Mouse (Mus musculus) spleen, adult 2 months (tissue): ENCODE results near the gene Pgrmc2.

Experiments used
- CTCF ChIP-seq: fragments of 200-500 bp; IDR thresholded peaks from 2 replicates; pipeline ENCODE4 v1.5.1; 2011; ENCODE audit warnings: mild to moderate bottlenecking, inconsistent platforms; ENCODE audit not compliant: insufficient read depth, insufficient read length, insufficient replicate concordance; ENCODE audit errors: extremely low read depth
- POLR2A ChIP-seq: fragments of 200-500 bp; IDR thresholded peaks from 2 replicates; pipeline ENCODE4 v1.6.1; 2011; ENCODE audit warnings: low read depth, low read length, inconsistent platforms

DNA sequence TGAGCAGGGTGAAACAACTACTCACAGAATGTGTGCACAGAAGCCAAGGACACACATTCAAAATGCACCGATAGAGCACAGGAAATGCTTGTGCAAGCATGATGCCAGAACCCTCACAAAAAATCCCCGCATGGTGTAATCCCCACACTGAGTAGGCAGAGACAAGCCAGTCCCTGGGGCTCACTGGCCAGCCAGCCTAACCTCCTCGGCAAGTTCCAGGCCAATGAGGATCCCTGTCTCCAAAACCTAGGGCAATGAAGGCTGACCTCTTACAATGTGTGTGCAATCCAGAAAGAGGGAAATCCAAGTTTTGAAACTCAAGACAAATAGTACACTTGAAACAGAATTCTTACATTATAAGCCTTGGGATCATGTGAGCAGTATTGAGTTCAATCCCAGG is 29.5 kb downstream of the Pgrmc2 start:
- TF ChIP-seq CTCF (no peak), POLR2A (no peak)
